Mouse (Mus musculus): ENCODE measurements around the gene Rbl1. TPM values are rescaled to one million over a fixed set of nuclear protein-coding genes. Genes with fewer than 3 reads are reported as not detected.
"Not testable (repeated sequence)": the region's sequence is repeated elsewhere in the genome, so short reads cannot be mapped to it uniquely, and the experiment has no call there.

The Rbl1 gene
- 10 to 100 TPM; 11.8 to 13.3 TPM for total RNA-seq (2021)
- long read RNA-seq, experiment 1, full-length matches to known transcripts, result 8 of 14 reads
- long read RNA-seq, experiment 1, partial matches to known transcripts, result 1 of 14 reads
- long read RNA-seq, experiment 1, other reads (novel, unspliced or antisense), result 5 of 14 reads
- long read RNA-seq, experiment 2, full-length matches to known transcripts, result 21 of 25 reads
- long read RNA-seq, experiment 2, partial matches to known transcripts, result 2 of 25 reads
- long read RNA-seq, experiment 2, other reads (novel, unspliced or antisense), result 2 of 25 reads

GRCm38 (mm10) chr2:157204366-157205218 lies at the start of gene Rbl1:
Gene Rbl1 (minus strand): TSS chr2:157204534.
- DNase-seq (ENCODE audit: low spot score in 2 of 2), result peak; percentile 83 to 92

- no peak for DNase-seq (ENCODE audit: low spot score in 2 of 2)
Observed at GRCm38 (mm10) chr2:157248111-157248510, 43.8 kb upstream of the Rbl1 start.

- DNase-seq (ENCODE audit: low spot score in 2 of 2), result no peak
Observed at GRCm38 (mm10) chr2:157245603-157246002, 41.3 kb upstream of the Rbl1 start.

- no peak for DNase-seq (ENCODE audit: low spot score in 2 of 2)
Observed at GRCm38 (mm10) chr2:157245001-157245400, 40.7 kb upstream of the Rbl1 start.

- no peak for DNase-seq (ENCODE audit: low spot score in 2 of 2)
Observed at GRCm38 (mm10) chr2:157235946-157236345, 31.6 kb upstream of the Rbl1 start.

GRCm38 (mm10) chr2:157221916-157222315 lies 17.6 kb upstream of the Rbl1 start:
- not testable (repeated sequence) for DNase-seq (ENCODE audit: low spot score in 2 of 2)

DNA sequence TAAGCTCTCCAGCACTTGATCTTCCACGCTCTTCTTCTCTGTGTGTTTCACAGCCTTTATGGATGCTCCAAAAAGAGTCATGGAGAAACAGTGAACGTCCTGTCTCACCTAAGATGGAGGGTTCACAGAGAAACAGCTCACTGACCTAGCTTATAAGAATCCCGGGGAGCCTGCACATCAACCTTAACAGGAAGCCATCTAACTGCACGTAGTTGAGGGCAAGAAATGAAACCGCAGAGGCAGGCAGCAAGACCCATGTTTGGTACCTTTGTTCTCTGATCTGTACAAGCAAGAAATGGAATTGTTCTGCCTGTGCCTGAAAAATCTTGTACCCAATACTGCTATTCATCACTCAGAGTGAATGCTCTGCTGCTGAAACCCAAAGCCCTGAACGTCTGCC lies 15.8 kb upstream of the Rbl1 start:
- no peak for DNase-seq (ENCODE audit: low spot score in 2 of 2)

DNA sequence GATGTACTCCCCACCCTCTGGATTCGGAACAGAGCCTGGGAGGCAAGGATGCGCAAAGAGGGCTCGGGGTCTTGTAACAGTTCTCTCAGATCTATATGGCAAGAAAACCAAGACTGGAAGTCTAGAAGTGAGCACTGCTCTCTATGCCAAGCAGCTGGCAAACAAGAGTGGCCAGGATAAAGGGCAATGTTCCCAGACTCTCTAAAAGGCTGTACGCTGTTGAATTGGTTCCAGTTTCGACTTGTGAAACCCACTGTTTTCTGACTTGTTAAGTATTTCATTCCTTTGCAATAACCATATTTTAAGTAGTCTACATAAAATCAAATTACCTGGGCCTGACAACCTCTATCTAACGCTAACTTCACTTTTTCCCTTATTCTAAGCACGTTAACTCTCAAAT lies 7.4 kb upstream of the Rbl1 start:
- DNase-seq (ENCODE audit: low spot score in 2 of 2), result no peak

DNA sequence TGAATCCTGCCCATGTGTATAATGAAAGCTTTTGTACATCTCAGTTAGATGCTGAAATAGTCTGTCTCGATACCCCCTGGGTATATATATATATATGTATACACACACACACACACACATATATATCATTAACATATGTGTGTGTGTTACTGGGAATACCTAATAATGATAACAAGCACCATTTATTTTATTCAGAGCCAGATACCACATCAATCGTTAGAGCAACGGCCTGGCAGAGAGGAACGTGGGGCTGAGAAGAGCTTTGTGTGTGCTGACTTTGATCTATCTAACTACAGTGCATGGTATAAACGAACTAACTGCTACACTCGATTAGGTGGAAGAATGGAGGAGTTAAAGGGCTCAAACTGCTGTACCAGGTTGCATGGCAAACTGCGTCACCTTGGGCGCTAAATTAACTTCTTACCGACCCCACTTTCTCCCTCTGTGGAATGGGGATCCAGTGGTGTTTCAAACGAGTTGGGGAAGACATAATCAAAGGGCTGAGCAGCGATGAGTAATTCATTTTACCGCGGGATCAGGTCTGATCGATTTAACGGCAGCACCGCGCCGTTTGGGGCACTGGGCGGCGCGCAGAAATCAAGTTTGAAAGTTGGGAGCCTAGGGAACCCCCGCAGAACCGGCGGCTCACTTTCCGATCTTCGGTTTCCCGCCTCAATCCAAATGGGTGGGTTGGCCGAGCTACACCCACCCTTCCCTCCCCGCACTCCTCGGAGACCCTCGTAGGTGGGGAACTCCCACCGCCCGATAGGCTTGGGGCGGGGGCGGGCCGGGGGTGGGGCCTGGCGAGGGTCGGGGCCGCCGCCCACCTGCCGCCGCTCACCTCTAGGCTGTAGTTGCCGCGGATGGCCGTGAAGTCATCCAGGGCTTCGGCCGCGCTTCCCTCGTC lies 622 bp downstream of the Rbl1 start:
- no peak for DNase-seq (ENCODE audit: low spot score in 2 of 2)

- DNase-seq (ENCODE audit: low spot score in 2 of 2), result no peak
Observed at GRCm38 (mm10) chr2:157203026-157203425, 1.3 kb downstream of the Rbl1 start.

DNA sequence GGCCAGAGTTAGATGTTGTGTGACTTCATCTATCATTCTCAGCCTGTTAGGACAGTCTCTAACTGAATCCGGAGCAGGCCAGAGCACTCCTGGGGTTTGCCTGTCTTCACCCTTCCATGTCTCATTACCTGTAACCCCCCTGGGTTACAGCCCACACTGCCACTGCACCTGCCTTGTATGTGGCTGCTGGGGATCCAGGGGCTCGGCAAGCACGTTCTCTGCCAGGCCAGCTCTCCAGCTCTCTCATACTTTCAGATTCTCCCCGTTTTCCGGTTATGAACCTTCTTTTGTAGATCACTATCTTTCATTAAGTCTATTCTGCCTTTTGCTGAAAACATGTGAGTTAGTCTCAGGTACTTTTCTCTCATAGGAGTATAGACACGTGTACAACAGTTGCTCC lies 2.0 kb downstream of the Rbl1 start:
- no peak for DNase-seq (ENCODE audit: low spot score in 2 of 2)

DNA sequence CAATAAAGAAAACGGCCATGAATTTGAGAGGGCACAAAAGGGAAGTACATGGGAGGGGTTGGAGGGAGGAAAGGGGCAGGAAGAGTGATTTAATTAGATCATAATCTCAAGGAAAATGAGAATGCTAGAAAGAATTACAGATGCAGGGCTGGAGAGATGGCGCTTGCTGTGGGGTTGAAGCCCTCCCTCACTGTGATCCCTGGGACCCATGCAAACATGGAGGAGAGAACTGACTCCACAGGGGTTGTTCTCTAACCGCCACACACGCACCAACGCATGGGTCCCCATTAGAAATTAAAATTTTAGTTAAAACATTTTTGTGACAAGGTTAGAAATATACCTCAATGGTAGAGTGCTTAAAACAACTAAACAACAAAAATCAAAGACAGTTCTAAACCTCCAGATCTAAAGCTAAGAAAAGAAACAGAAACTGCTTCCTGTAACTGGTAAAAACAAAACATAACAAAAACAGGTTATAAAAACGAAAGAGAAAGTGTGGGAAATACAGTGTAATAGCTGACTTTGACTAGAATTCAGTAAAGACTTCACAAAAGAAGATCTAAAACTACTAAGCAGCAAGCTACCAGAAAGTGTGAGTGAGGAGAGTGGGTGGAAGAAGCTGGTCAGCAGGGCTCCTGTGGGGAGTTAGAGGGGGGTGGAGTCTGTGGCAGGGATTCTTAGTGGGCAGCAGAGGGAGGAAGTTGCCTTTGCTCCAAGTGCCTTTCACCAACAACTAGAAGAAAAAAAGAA lies 3.1 kb downstream of the Rbl1 start:
- DNase-seq (ENCODE audit: low spot score in 2 of 2), result no peak

DNA sequence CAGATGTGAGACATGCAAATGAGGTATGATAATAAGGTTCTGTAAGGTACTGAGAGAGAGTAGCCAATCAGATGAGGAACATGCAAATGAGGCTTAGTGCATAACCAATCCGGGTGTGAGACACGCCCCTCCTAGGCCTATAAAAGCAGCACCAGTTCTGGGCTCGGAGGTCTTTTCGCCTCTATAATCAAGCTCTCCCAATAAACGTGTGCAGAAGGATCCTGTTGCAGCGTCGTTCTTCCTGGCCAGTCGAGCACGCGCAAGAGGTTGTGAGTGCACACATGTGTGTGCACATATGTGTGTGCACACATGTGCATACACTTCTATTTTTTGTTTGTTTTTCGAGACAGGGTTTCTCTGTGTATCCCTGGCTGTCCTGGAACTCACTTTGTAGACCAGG lies 5.9 kb downstream of the Rbl1 start:
- not testable (repeated sequence) for DNase-seq (ENCODE audit: low spot score in 2 of 2)

- no peak for DNase-seq (ENCODE audit: low spot score in 2 of 2)
Observed at GRCm38 (mm10) chr2:157190651-157191050, 13.7 kb downstream of the Rbl1 start.

GRCm38 (mm10) chr2:157187223-157187622 lies 17.1 kb downstream of the Rbl1 start:
- DNase-seq (ENCODE audit: low spot score in 2 of 2), result no peak

- no peak for DNase-seq (ENCODE audit: low spot score in 2 of 2)
Observed at GRCm38 (mm10) chr2:157186504-157186903, 17.8 kb downstream of the Rbl1 start.

DNA sequence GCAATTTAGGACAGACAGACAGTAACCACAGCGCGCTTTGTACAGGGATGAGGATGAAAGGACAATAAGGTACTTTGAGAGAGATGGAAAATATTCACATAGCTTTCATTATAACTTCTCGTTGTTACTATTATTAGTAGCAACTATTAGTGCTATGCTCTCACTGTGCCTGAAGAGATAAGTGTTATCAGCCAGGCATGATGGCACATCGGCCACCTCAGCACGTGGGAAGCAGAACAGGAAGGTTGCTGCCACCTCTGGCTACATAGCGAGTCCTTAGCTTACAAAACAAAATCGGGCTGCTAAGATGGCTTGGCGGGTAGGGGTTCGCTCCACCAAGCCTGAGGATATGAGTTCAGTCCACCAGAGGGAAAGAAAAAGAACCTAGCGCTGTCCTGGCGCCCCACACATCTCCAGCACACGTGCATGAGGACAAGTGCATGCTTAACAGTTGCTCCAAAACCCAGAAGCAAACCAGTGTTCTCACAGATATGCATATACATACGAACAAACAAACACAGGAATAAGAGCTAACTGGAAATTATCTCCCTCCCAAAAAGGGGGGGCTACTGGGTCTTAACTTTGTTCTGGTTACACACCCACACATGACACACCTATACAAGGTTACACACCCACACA lies 19.2 kb downstream of the Rbl1 start:
- DNase-seq (ENCODE audit: low spot score in 2 of 2), result no peak

DNA sequence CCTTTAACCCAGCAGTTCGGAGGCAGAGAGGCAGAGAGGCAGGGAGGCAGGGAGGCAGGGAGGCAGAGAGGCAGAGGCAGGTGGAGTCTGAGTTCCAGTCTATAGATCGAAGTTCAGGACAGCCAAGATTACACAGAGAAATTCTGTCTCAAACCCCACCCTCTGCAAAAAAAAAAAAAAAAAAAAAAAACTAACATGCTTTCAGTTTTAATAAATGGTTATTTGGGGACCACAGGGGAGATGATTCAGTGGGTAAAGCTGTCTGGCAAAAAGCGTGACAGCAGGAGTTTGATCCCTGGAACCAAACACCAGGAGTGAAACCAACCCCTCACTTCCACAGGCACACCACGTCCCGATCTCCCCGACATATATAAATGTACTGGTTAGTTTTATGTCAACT lies 26.2 kb downstream of the Rbl1 start:
- DNase-seq (ENCODE audit: low spot score in 2 of 2), result no peak

DNA sequence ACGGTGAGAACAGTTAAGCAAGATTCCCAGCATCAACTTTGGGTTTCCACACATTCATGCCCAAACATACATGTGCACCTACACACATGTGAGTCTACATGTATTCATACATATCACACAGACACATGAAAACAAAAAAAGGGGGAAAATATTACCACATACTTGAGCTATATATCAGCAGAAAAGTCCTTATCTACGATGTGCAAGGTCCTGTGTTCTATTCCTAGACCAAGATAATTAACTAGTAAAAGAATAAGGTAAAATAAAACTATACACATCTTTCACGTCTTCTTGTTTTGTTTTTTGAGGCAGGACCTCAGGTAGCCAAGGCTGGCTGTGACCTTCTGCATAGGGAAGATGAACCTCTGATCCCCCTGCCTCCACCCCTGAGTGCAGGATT lies 28.1 kb downstream of the Rbl1 start:
- no peak for DNase-seq (ENCODE audit: low spot score in 2 of 2)

DNA sequence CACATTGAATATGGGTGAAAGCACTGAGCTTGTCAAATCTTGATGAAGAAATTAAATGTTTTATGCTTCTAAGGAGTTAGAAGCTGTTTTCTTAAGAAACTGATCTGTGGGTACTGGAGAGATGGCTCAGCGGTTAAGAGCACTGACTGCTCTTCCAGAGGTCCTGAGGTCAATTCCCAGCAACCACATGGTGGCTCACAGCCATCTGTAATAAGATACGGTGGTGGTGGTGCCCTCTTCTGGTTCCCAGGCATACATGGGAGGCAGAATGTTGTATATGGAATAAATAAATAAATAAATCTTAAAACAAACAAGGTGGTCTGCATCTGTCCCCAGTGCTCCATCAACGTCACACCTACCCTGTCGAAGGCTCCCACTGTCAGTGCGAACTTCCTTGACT lies 29.9 kb downstream of the Rbl1 start:
- no peak for DNase-seq (ENCODE audit: low spot score in 2 of 2)

All from gastrocnemius, postnatal 4 days (tissue).